Mouse (Mus musculus) hindbrain, embryonic 15.5 days (tissue): Measurements from ENCODE around the gene Osbpl2. TPM values are rescaled to one million over a fixed set of nuclear protein-coding genes. Genes with fewer than 3 reads are reported as not detected.

Source experiments
- ATAC-seq: fragments of 200-750 bp; cut with Nextera tagmentation; 2 replicates; pipeline ENCODE4 v1.8.0; 2017; ENCODE audit warnings: low read depth, moderate number of reproducible peaks, moderate TSS enrichment; ENCODE audit not compliant: low FRiP score
- H3K27ac ChIP-seq: fragments of 300-500 bp; sonication (generic); replicated peaks from 2 replicates; pipeline ENCODE4 v1.5.1; 2015; ENCODE audit warnings: mild to moderate bottlenecking, inconsistent platforms
- H3K27me3 ChIP-seq: fragments of 300-500 bp; sonication (generic); 2 replicates; pipeline ENCODE4 v1.6.1; 2015; ENCODE audit warnings: control low read depth, inconsistent platforms
- H3K36me3 ChIP-seq: fragments of 300-500 bp; sonication (generic); 2 replicates; pipeline ENCODE4 v1.6.1; 2015; ENCODE audit warnings: control low read depth, inconsistent platforms
- H3K4me1 ChIP-seq: fragments of 300-500 bp; sonication (generic); replicated peaks from 2 replicates; pipeline ENCODE4 v1.6.1; 2015; ENCODE audit warnings: control low read depth, inconsistent platforms
- H3K4me2 ChIP-seq: fragments of 300-500 bp; sonication (generic); 2 replicates; pipeline ENCODE4 v1.6.1; 2015; ENCODE audit warnings: moderate library complexity, mild to moderate bottlenecking, inconsistent platforms
- H3K4me3 ChIP-seq: fragments of 300-500 bp; sonication (generic); 2 replicates; pipeline ENCODE4 v1.5.1; 2015; ENCODE audit warnings: mild to moderate bottlenecking, inconsistent platforms
- H3K9ac ChIP-seq: fragments of 300-500 bp; sonication (generic); 2 replicates; pipeline ENCODE4 v1.6.1; 2015; ENCODE audit warnings: inconsistent platforms
- H3K9me3 ChIP-seq: fragments of 300-500 bp; sonication (generic); 2 replicates; pipeline ENCODE4 v1.6.1; 2016; ENCODE audit warnings: control low read depth, inconsistent platforms
- WGBS: fragments of 180-500 bp; shearing (Covaris S2); methylation state at CpG from one replicate; pipeline ENCODE4 v1.1.7; 2015; 5-methylcytosine and 5-hydroxymethylcytosine counted together
- polyA plus RNA-seq: library from polyadenylated mRNA; unstranded; fragments of >200 nt; fragmentation: Nextera tagmentation; extraction: Ambion mirVana; gene quantifications from 2 replicates; pipeline ENCODE4 v1.2.1, GENCODE M21; 2015

The Osbpl2 gene
- polyA plus RNA-seq, 1 experiment from 2014 or later = 72.7 TPM

GRCm38 (mm10) chr2:180087472-180087871 is 31.6 kb upstream of the Osbpl2 start:
- WGBS = 87% methylated on average over 4 of the region's 4 CpGs
- Histone ChIP-seq H3K27ac (no peak overlapping the region), H3K36me3 (peaks cover 15% of the 10 kb centered on the region; the same call in 1 of the 2 replicates), H3K27me3 (no peaks in the 10 kb centered on the region), H3K4me3 (no peak overlapping the region), H3K4me1 (peaks cover 3% of the 10 kb centered on the region; the same call in 1 of the 2 replicates), H3K9me3 (no peaks in the 10 kb centered on the region), H3K4me2 (no peak overlapping the region), H3K9ac (no peak overlapping the region)
- no peak for ATAC-seq

DNA sequence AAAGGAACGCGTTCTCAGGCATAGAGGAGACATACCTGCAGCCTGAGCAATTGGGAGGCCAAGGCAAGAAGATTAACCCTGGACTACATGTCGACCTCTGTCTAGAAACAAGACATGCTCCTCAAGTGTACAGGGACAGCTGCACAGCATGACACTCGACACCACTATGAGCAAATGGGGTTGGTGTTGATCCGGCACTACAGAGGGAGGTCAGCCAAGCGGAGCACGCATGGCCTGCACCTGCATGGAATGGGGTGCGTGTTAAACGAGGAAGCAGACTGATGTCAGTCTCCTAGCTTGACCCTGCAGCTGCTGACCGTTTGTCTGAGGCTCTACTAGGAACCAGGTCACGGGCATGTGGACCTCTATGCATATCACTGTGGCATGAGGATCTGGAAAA is 28.8 kb upstream of the Osbpl2 start:
- no peaks in the 10 kb centered on the region for H3K36me3 ChIP-seq
- H3K27me3 ChIP-seq = no peaks in the 10 kb centered on the region
- H3K4me2 ChIP-seq = no peak overlapping the region
- ATAC-seq = no peak
- no peak overlapping the region for H3K4me3 ChIP-seq
- peaks cover 3% of the 10 kb centered on the region; the same call in 1 of the 2 replicates for H3K4me1 ChIP-seq
- H3K9me3 ChIP-seq = no peaks in the 10 kb centered on the region
- WGBS = 82% methylated on average over 11 of the region's 11 CpGs
- no peak overlapping the region for H3K9ac ChIP-seq
- no peak overlapping the region for H3K27ac ChIP-seq

GRCm38 (mm10) chr2:180095711-180096110 is 23.4 kb upstream of the Osbpl2 start:
- 29% methylated on average over 5 of the region's 5 CpGs for WGBS
- Histone ChIP-seq H3K4me1 (peaks cover 20% of the 10 kb centered on the region), H3K9me3 (no peaks in the 10 kb centered on the region), H3K4me2 (no peak overlapping the region), H3K4me3 (no peak overlapping the region), H3K27ac (no peak overlapping the region), H3K9ac (no peak overlapping the region), H3K36me3 (no peaks in the 10 kb centered on the region), H3K27me3 (peaks cover 3% of the 10 kb centered on the region; the same call in 1 of the 2 replicates)
- ATAC-seq = no peak

DNA sequence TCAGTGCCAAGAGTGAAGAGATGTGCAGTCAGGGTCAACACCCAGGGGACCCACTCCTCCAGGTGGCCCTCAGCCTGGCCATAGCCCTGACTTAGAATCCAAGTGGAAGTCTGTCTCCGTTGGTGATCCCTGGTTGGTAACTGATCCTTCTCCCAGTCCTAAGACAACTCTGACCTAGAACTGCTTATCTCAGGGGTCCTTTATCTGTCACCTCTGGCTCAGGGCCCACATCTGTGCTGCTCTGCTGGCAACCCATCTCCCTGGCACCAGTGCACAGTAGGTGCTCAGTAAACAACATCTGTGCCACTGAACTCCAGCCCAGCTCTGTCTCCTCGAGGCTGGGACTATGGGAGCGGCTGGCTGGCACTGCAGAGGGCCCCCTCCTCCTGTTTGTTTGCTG is 21.5 kb upstream of the Osbpl2 start:
- Histone ChIP-seq H3K4me1 (peaks cover 22% of the 10 kb centered on the region), H3K4me2 (no peak overlapping the region), H3K9me3 (no peaks in the 10 kb centered on the region), H3K36me3 (no peaks in the 10 kb centered on the region), H3K27ac (no peak overlapping the region), H3K9ac (no peak overlapping the region), H3K4me3 (no peak overlapping the region), H3K27me3 (peaks cover 11% of the 10 kb centered on the region)
- 36% methylated on average over 3 of the region's 3 CpGs for WGBS
- 0 out of 2 replicates have a peak, but pooled peaks have one; percentile 10 for ATAC-seq

DNA sequence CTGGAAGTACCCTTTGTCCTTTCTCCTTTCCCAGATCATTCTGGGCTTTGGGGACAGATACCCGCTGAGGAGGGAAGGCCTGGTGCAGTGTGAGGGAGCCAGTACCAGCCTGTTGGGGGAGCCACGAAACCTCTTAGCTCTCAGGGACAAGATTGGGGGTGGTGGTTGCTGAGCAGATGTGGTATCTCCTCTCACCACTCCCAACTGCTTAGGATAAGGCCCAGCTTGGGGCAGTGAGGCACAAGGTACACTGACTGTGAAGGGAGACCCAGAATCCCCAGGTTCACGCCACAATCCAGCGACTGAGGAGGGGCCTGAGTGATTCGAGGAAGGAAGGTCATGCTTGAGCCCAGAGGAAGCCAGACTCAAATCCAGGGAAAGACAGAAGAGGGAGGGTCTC is 20.9 kb upstream of the Osbpl2 start:
- no peak overlapping the region for H3K27ac ChIP-seq
- 46% methylated on average over 5 of the region's 5 CpGs for WGBS
- no peak overlapping the region for H3K9ac ChIP-seq
- H3K4me1 ChIP-seq = peaks cover 28% of the 10 kb centered on the region
- H3K9me3 ChIP-seq = no peaks in the 10 kb centered on the region
- no peak for ATAC-seq
- no peak overlapping the region for H3K4me2 ChIP-seq
- no peak overlapping the region for H3K4me3 ChIP-seq
- H3K36me3 ChIP-seq = no peaks in the 10 kb centered on the region
- H3K27me3 ChIP-seq = peaks cover 16% of the 10 kb centered on the region

- H3K27me3 ChIP-seq = peaks cover 17% of the 10 kb centered on the region
- no peaks in the 10 kb centered on the region for H3K36me3 ChIP-seq
- H3K4me1 ChIP-seq = peaks cover 39% of the 10 kb centered on the region
- H3K4me2 ChIP-seq = peak overlapping the region; percentile 32; the same call in 1 of the 2 replicates
- WGBS = 9% methylated on average over 15 of the region's 15 CpGs
- H3K27ac ChIP-seq = no peak overlapping the region
- H3K9ac ChIP-seq = 0 out of 2 replicates have a peak overlapping the region, but pooled peaks have one; percentile 28
- ATAC-seq = no peak
- no peak overlapping the region for H3K4me3 ChIP-seq
- H3K9me3 ChIP-seq = no peaks in the 10 kb centered on the region
Measured at GRCm38 (mm10) chr2:180099529-180099928, 19.6 kb upstream of the Osbpl2 start.

DNA sequence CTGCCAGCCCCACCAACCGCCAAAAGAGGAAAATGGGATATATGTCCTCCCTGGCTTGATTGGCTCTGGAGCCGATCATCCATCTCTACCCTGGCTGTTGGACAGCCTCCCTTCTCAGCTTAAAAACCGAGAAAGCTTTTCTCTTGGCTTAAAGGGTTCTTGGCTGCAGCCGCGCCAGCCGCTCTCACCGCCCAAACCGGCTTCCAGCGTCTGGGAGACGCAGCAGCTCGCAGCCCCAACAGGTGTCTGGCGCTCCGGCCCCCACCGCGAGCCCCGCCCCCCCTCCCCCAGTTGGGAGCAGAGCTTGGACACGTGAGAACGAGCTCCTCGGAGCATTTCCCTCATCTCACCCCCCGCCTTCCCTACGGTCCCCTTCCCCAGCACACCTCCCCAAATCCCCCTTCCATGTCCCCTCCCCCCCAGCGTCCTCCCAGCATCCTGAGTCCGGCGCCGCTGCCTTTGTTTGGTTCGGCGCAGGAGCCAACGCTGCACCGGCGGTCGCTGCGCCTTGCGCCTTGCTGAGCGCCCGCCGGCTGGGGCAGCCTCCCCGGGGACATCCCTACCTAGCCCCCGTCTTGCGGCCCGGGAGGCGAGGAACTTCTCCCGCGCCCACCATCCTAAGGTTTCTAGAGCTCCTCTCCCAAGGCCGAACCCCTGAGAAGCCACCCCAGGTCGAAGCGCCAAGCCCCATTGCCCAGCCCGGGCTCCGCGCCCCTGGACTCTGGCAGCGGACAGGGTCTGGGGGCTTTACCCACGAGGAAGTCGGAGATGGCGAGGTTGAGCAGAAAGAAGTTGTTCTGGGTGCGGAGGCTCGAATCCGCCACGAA is 15.7 kb upstream of the Osbpl2 start:
- Histone ChIP-seq H3K9me3 (no peaks in the 10 kb centered on the region), H3K9ac (peak overlapping the region; percentile 34), H3K27me3 (peaks cover 31% of the 10 kb centered on the region), H3K4me3 (peak overlapping the region; percentile 45), H3K4me1 (peaks cover 34% of the 10 kb centered on the region), H3K36me3 (no peaks in the 10 kb centered on the region), H3K4me2 (peak overlapping the region; percentile 90), H3K27ac (no peak overlapping the region)
- ATAC-seq = no peak
- under 1% methylated on average over 52 of the region's 57 CpGs for WGBS

- Histone ChIP-seq H3K36me3 (no peaks in the 10 kb centered on the region), H3K4me3 (peak within 1 kb of the TSS; percentile 45), H3K9me3 (no peaks in the 10 kb centered on the region), H3K27ac (no peak within 1 kb of the TSS), H3K27me3 (peaks cover 31% of the 10 kb centered on the region), H3K9ac (peak within 1 kb of the TSS; percentile 34), H3K4me2 (peak within 1 kb of the TSS; percentile 90), H3K4me1 (peaks cover 32% of the 10 kb centered on the region)
- WGBS = under 1% methylated on average over 75 of the region's 87 CpGs
- ATAC-seq = peak; percentile 74
Measured at GRCm38 (mm10) chr2:180103978-180104658, 15.0 kb upstream of the Osbpl2 start, which contains the start of gene Hrh3. Gene Hrh3, minus strand, starts transcription at chr2:180104488.

GRCm38 (mm10) chr2:180104659-180105377 is 14.3 kb upstream of the Osbpl2 start:
- 7% methylated on average over 24 of the region's 24 CpGs for WGBS
- peaks cover 26% of the 10 kb centered on the region for H3K4me1 ChIP-seq
- H3K9ac ChIP-seq = peak overlapping the region; percentile 34; the same call in 1 of the 2 replicates
- no peak for ATAC-seq
- H3K4me3 ChIP-seq = peak overlapping the region; percentile 45
- no peaks in the 10 kb centered on the region for H3K9me3 ChIP-seq
- H3K27me3 ChIP-seq = peaks cover 31% of the 10 kb centered on the region
- H3K27ac ChIP-seq = no peak overlapping the region
- no peaks in the 10 kb centered on the region for H3K36me3 ChIP-seq
- H3K4me2 ChIP-seq = peak overlapping the region; percentile 90

- H3K9ac ChIP-seq = no peak overlapping the region
- 0 out of 2 replicates have a peak, but pooled peaks have one; percentile 10 for ATAC-seq
- H3K36me3 ChIP-seq = no peaks in the 10 kb centered on the region
- 23% methylated on average over 8 of the region's 8 CpGs for WGBS
- H3K4me2 ChIP-seq = no peak overlapping the region
- H3K4me3 ChIP-seq = no peak overlapping the region
- no peaks in the 10 kb centered on the region for H3K9me3 ChIP-seq
- peaks cover 22% of the 10 kb centered on the region for H3K4me1 ChIP-seq
- peaks cover 28% of the 10 kb centered on the region for H3K27me3 ChIP-seq
- no peak overlapping the region for H3K27ac ChIP-seq
Measured at GRCm38 (mm10) chr2:180105441-180106190, 13.5 kb upstream of the Osbpl2 start.

- no peak for ATAC-seq
- peaks cover 22% of the 10 kb centered on the region for H3K4me1 ChIP-seq
- 68% methylated on average over 4 of the region's 4 CpGs for WGBS
Measured at GRCm38 (mm10) chr2:180107081-180107480, 12.0 kb upstream of the Osbpl2 start.

More at GRCm38 (mm10) chr2:180107081-180107480, 12.0 kb upstream of the Osbpl2 start:
- Histone ChIP-seq H3K4me3 (no peak overlapping the region), H3K27me3 (peaks cover 25% of the 10 kb centered on the region), H3K36me3 (no peaks in the 10 kb centered on the region), H3K9me3 (no peaks in the 10 kb centered on the region), H3K27ac (no peak overlapping the region), H3K4me2 (no peak overlapping the region), H3K9ac (no peak overlapping the region)
